Mouse (Mus musculus): Measurements from ENCODE around the gene Fdxacb1.

Gene Fdxacb1

GRCm38 (mm10) chr9:50746214-50746677 is 21.8 kb upstream of the Fdxacb1 start, which contains the start of gene 2310030G06Rik:
TSS of gene 2310030G06Rik (minus strand) at chr9:50746536.
- no peak for DNase-seq (ENCODE audit: low read depth in 1 of 2, low spot score in 2 of 2)

- DNase-seq (ENCODE audit: low read depth in 1 of 2, low spot score in 2 of 2) = no peak
Measured at GRCm38 (mm10) chr9:50750706-50751105, 17.3 kb upstream of the Fdxacb1 start.

GRCm38 (mm10) chr9:50751323-50751722 is 16.7 kb upstream of the Fdxacb1 start, which contains the start of gene Cryab:
TSS of gene Cryab (plus strand) at chr9:50751325.
- DNase-seq (ENCODE audit: low read depth in 1 of 2, low spot score in 2 of 2) = no peak

DNA sequence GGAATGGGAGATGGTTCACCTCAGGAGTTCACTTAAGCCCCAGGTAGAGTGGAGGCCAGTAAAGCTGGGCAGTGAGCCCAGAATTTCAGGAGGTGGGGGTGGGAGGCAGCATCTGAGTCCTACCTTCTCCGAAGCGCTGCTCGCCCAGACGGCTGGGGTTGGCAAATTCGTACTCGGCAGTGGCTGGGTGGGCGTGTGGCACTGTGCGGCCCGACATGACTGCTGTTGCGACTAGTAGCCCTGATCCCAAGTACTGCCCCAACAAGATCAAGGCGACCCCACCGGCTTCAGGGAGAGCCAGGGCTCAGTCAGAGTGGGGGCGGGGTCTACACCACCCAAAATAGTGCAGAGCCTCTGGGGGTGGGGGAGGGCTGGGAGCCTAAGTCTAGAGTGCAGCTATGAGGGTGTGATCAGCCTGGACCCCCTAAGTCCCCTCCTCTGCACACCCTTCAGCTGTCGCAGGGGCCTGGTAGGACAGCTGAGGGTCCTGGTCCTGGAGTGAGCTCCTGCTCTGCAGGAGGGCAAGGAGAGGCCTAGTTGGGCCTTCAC is 15.9 kb upstream of the Fdxacb1 start, which contains the start of gene Hspb2:
Gene Hspb2 (minus strand): TSS at position 301 of the 549 bp plus-strand sequence.
- DNase-seq (ENCODE audit: low read depth in 1 of 2, low spot score in 2 of 2) = no peak

DNA sequence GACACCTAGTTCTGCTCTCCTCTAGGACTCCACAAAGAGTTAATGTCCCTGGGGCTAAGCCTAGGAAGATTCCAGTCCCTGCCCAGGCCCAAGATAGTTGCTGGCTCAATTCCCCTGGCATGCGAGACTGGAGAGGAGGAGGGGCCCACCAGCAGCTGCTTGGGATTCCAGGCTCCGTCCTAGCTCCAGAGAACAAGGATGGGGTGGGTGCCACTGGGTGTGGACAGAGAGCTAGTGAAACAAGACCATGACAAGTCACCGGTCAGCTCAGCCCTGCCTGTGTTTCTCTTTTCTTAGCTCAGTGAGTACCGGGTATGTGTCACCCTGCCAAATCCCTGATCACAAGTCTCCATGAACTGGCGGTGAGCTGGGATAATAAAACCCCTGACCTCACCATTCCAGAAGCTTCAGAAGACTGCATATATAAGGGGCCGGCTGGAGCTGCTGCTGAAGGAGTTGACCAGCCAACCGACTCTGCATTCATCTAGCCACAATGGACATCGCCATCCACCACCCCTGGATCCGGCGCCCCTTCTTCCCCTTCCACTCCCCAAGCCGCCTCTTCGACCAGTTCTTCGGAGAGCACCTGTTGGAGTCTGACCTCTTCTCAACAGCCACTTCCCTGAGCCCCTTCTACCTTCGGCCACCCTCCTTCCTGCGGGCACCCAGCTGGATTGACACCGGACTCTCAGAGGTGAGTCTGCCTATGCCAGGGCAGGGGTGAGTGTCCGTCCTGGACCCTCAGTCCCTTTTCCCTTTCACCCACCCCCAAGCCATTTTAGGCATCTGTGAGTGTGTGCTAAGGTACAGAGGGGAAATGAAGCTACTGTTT is 15.0 kb upstream of the Fdxacb1 start:
- DNase-seq (ENCODE audit: low read depth in 1 of 2, low spot score in 2 of 2) = no peak

DNA sequence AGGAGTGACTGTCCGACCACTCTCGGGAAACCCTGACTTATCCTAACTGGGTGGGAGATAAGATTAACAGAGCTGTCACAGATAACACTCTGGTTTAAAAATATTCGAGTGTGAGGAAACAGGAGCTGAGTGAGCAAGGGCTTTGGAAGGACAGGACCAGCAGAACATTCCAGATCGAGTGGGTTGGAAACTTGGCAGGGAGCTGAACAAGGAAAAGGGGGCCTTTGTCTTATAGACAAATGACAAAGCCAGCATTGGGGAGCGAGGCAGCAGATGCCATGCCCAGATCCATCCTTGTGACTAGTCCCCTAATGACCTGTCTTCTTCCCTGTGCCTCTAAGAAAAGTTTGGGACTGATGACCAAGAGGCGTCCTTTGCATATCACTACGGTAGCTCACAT is 14.1 kb upstream of the Fdxacb1 start:
- no peak for DNase-seq (ENCODE audit: low read depth in 1 of 2, low spot score in 2 of 2)

DNA sequence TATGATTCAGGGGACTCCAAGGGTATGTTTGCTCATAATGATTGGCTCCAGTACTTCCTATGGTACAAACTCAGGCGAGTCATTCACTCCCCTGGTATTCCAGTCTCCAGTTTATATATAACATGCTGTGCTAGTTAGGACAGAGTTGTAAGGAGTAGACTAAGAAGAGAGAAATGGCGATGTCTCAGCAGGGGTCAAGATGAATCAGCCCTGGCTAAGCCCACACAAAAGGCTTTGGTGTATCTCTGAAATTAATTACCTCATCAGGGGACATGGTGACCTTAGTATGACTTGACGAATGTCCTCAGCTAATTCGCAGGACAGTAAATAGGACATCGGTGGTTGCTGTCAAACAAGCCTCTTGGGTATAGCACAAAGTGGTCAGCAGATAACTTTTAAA is 11.3 kb upstream of the Fdxacb1 start:
- no peak for DNase-seq (ENCODE audit: low read depth in 1 of 2, low spot score in 2 of 2)

GRCm38 (mm10) chr9:50761520-50762243 is 6.4 kb upstream of the Fdxacb1 start:
- no peak for DNase-seq (ENCODE audit: low read depth in 1 of 2, low spot score in 2 of 2)

DNA sequence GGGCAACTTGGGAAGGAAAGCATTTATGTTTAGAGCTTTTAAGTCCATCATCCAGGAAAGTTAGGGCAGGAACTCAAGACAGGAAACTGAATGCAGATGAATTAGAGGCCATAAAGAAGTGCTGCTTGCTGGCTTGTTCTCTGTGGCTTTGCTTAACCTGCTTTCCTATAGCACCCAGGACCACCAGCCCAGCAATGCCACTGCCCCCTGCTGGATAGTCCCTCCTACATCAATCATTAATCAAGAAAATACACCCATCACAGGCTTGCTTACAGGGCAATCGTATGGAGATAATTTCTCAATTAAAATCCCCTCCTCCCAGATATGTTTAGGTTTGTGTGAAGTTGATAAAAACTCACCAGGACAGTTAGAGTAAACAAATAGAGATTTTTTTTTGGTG is 4.7 kb upstream of the Fdxacb1 start:
- DNase-seq (ENCODE audit: low read depth in 1 of 2, low spot score in 2 of 2) = no peak

GRCm38 (mm10) chr9:50767531-50768106 is 417 bp upstream of the Fdxacb1 start:
- no peak for DNase-seq (ENCODE audit: low read depth in 1 of 2, low spot score in 2 of 2)

- no peak for DNase-seq (ENCODE audit: low read depth in 1 of 2, low spot score in 2 of 2)
Measured at GRCm38 (mm10) chr9:50770011-50770410, 2.0 kb downstream of the Fdxacb1 start.

GRCm38 (mm10) chr9:50774026-50774462 is 6.0 kb downstream of the Fdxacb1 start:
- peak in 1 of 2 experiments; percentile 25 for DNase-seq (ENCODE audit: low read depth in 1 of 2, low spot score in 2 of 2)

- DNase-seq (ENCODE audit: low read depth in 1 of 2, low spot score in 2 of 2) = peak; percentile 50 to 60
Measured at GRCm38 (mm10) chr9:50774991-50775612, 7.1 kb downstream of the Fdxacb1 start, which contains the start of the genes Alg9 and 1110032A03Rik. TSS of gene Alg9 (plus strand) at chr9:50775019. TSS of gene 1110032A03Rik (minus strand) at chr9:50775520.

DNA sequence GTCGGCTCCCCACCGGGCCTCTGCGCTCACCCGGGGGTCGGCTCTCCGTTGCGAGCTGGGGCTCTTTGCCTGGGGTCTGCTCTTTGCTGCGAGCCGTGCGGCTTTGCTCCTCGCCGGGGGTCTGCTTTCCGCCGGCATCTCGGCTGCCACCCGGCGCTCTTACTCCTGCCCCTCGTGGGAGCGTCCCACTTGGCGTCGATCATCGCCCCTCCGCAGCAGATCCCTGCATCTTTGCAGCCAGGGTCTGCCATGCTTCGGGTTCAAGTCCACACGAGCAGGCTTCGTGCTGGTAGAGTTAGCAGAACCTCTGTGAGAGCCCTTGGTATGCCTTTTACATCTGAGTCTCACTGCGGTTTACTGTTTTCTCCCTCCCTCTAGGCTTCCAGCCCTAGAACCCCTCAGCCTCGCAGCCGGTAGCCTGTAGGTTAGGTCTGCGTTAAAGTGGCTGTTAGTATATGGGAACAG is 7.7 kb downstream of the Fdxacb1 start:
- no peak for DNase-seq (ENCODE audit: low read depth in 1 of 2, low spot score in 2 of 2)

DNA sequence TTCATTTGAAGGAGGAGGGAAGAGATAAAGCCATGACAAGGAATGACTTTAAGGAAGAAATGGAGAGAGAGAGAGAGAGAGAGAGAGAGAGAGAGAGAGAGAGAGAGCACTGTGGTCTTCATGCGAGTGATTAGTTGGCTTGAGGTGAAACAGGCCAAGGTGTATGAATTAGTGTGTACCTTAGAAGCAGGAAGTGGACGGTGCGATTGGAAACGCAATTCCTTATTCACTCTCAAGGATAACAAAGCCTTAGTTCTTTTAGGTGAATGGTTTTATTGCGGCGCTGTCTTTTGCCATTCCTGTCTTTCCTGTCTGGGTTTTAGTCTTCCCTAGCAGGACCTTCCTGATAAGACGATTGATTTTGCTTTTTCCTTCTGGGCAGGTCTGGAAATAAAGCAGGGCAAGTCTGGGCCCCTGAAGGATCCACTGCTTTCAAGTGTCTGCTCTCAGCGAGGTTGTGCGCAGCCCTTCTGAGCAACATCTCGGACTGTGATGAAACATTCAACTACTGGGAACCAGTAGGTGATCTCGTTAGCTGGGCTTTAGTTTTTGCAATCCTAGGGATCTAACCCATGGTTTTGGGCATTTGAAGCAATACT is 8.2 kb downstream of the Fdxacb1 start:
- DNase-seq (ENCODE audit: low read depth in 1 of 2, low spot score in 2 of 2) = no peak

GRCm38 (mm10) chr9:50782155-50782554 is 14.1 kb downstream of the Fdxacb1 start:
- peak in 1 of 2 experiments; percentile 36 for DNase-seq (ENCODE audit: low read depth in 1 of 2, low spot score in 2 of 2)

- no peak for DNase-seq (ENCODE audit: low read depth in 1 of 2, low spot score in 2 of 2)
Measured at GRCm38 (mm10) chr9:50795266-50795665, 27.2 kb downstream of the Fdxacb1 start.

DNA sequence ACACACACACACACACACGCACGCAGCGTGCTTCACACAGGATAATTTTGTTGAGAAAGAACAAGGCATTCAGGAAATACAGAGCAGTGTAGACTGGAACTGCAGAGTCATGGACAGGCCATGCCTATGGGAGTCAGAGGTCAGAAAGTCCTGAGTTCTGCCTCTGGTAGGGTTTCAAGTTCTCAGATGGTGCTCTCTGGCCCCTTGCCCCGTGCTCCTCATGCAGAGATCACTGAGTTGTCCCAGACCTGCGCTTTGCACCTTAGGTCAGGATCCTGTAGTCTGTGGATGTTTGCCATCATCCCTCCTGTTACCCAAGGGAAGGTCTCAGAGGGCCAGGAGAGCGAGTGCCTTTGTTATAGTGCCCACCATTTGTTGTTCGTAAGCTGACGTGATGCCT is 28.7 kb downstream of the Fdxacb1 start:
- no peak for DNase-seq (ENCODE audit: low read depth in 1 of 2, low spot score in 2 of 2)

DNA sequence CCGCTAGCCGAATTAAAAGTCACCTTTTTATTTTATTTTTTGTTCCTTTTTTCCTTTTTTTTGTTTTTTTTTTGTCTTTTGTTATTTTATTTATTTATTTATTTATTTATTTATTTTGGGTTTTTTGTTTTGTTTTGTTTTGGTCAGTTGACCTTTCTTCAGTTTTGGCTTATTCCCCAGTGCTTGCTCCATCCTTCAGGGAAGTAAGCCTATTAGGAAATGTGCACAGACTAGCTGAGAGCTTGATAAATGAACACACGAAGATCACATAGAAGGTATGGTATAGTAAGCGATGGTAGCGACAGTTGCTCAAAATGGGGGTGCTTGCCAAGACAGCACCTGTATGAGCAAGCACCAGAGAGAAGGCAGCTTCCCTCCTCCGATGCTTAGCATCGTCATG is 29.6 kb downstream of the Fdxacb1 start:
- DNase-seq (ENCODE audit: low read depth in 1 of 2, low spot score in 2 of 2) = no peak

DNA sequence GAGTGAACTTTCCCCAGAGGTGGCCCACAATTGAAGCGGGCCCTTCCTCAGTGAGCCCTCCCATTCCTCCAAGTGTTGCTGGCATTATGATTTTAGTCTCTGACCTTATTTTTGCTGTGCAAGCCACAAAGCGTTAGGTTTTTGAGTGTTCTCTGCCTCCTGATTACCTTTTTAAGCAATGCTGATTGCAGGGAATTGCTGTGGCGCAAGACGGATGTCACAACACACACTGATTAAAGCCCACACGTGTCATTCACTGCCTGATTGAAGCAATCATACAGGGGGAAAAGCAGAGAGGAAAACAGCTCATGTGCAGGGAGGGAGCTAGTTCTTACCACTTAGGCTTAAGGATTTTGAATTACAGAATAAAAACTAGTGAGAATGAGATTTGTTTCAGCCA is 30.3 kb downstream of the Fdxacb1 start:
- no peak for DNase-seq (ENCODE audit: low read depth in 1 of 2, low spot score in 2 of 2)
